Mouse (Mus musculus): ENCODE measurements around the gene OR5BS1P. TPM values are rescaled to one million over a fixed set of nuclear protein-coding genes. Genes with fewer than 3 reads are reported as not detected.

The OR5BS1P gene
- total and polyA plus RNA-seq, 3 experiments = not detected

DNA sequence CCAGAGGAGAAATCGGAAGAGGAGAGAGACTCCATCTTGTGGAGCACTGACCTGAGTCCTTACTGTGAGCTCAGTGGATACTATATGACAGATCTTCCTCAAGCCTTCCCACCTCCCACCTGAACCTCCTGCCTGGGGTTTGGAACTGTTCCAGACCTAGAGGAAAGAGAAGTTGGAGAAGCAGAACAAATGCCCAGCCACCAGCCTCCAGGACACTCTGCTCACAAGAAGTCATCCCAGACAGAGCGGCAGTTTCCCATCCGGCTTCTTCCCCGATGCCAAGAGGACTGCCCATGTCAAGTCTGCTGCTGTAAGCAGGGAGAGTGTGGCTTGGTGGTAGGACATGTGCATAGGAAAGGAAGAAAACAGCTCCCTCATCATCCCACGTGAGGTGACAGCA lies 6.6 kb downstream of the OR5BS1P start:
- Histone ChIP-seq H3K4me2 (ENCODE audit: insufficient read depth, low read depth, poor library complexity, severe bottlenecking) (no peak overlapping the region), H3K4me1 (ENCODE audit: control insufficient read depth in 1 of 2, insufficient read depth in 2 of 2) (peaks cover 14 to 33% of the 10 kb centered on the region in 2 experiments; a peak in 3 of 4 replicates), H3K4me3 (replicated peaks in 1 of 3; ENCODE audit: low read depth in 2 of 3, low read length in 2 of 3, poor library complexity in 1 of 3) (no peak overlapping the region), H3K9me3 (replicated peaks; ENCODE audit: low read length) (no peaks in the 10 kb centered on the region), H3K27me3 (replicated peaks) (peaks cover 5% of the 10 kb centered on the region), H3K36me3 (replicated peaks in 1 of 2; ENCODE audit: control insufficient read depth in 1 of 2, insufficient read depth in 1 of 2, low read length in 1 of 2) (no peaks in the 10 kb centered on the region), H3K79me2 (replicated peaks; ENCODE audit: control insufficient read depth, extremely low read depth, insufficient read depth, poor library complexity, severe bottlenecking) (no peaks in the 10 kb centered on the region), H3K9ac (ENCODE audit: insufficient read depth, low read depth) (no peak overlapping the region), H3K27ac (ENCODE audit: insufficient read depth, low read depth) (no peak overlapping the region)
- DNase-seq (ENCODE audit: extremely low read depth) = no peak
- dilution Hi-C loops (cut with MboI; ENCODE audit: extremely low pct_ligation_motif_present, extremely low pct_unique_long_range_greater_than_20kb, low sequenced_read_pairs) (no loop called here), in situ Hi-C loops (cut with MboI; ENCODE audit: low pct_ligation_motif_present, low pct_unique_long_range_greater_than_20kb, low sequenced_read_pairs) (loop anchor here (10.0 kb wide), 1 partner anchor 291 kb away; no protein-coding TSS in a partner anchor)
- TF ChIP-seq JUND (conservative IDR thresholded peaks at IDR 0.05; ENCODE audit: low read depth, low read length) = no peak
- no peak for TF ChIP-seq ZMIZ1 (IDR thresholded peaks at IDR 0.05; ENCODE audit: low read depth, low read length)
- no peak for TF ChIP-seq CTCF (conservative IDR thresholded peaks at IDR 0.05 in 1 of 2, IDR thresholded peaks at IDR 0.05 in 1 of 2; ENCODE audit: low read depth in 2 of 2, low read length in 2 of 2)
- TF ChIP-seq BHLHE40 (IDR thresholded peaks at IDR 0.05; ENCODE audit: low read depth, low read length) = no peak
- TF ChIP-seq ELF1 (IDR thresholded peaks at IDR 0.05; ENCODE audit: low read depth, low read length) = no peak
- no peak for TF ChIP-seq POLR2A (IDR thresholded peaks at IDR 0.05; ENCODE audit: low read depth, low read length)
- TF ChIP-seq ZNF384 (IDR thresholded peaks at IDR 0.05; ENCODE audit: low read depth, low read length) = no peak
- no peak for TF ChIP-seq KAT2A (IDR thresholded peaks at IDR 0.05; ENCODE audit: insufficient replicate concordance, low read length)
- TF ChIP-seq CHD2 (IDR thresholded peaks at IDR 0.05; ENCODE audit: low read length) = no peak
- no peak for TF ChIP-seq UBTF (IDR thresholded peaks at IDR 0.05; ENCODE audit: low read depth, low read length)
- TF ChIP-seq IRF4 (IDR thresholded peaks at IDR 0.05; ENCODE audit: low read depth, low read length) = no peak
- TF ChIP-seq CHD1 (IDR thresholded peaks at IDR 0.05; ENCODE audit: low read depth, low read length) = no peak
- no peak for TF ChIP-seq E2F4 (IDR thresholded peaks at IDR 0.05; ENCODE audit: insufficient replicate concordance, low read depth, low read length)
- TF ChIP-seq ZC3H11A (IDR thresholded peaks at IDR 0.05; ENCODE audit: low read depth, low read length) = no peak
- TF ChIP-seq NELFE (IDR thresholded peaks at IDR 0.05; ENCODE audit: low read depth, low read length) = no peak
- no peak for TF ChIP-seq NRF1 (IDR thresholded peaks at IDR 0.05; ENCODE audit: low read depth, low read length)
- no peak for TF ChIP-seq RAD21 (IDR thresholded peaks at IDR 0.05; ENCODE audit: low read depth, low read length)

DNA sequence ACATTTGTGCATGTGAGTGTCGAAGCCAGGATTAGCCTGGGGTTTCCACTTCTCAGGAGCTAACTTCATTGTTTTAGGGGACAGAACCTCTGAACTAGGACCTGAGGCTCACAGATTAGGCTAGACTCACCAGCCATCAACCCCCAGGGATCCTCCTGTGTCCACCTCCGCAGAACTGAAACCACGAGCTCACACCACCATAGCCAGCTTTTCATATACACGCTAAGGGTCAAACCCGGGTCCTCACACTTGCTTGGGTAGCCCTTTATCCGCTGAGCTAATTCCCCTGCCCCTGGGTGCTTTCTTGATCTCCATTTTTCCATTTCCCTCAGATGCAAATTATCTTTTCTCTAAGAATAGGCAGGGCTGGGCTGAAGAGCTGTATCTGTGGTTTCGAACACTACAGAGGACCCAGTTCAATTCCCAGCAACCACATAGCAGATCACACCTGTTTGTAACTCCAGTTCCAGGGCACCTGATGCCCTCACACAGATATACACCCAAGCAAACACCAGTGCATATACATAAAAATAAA lies 9.9 kb downstream of the OR5BS1P start:
- no peaks in the 10 kb centered on the region for H3K9me3 ChIP-seq (replicated peaks; ENCODE audit: low read length)
- peak; percentile 88; the same call in 1 of the 2 replicates for TF ChIP-seq MEF2A (IDR thresholded peaks at IDR 0.05; ENCODE audit: borderline replicate concordance, low read depth, low read length)
- peak; percentile 76 for TF ChIP-seq IRF4 (IDR thresholded peaks at IDR 0.05; ENCODE audit: low read depth, low read length)
- peak; percentile 92 for TF ChIP-seq BHLHE40 (IDR thresholded peaks at IDR 0.05; ENCODE audit: low read depth, low read length)
- peak; percentile 78; the same call in 1 of the 2 replicates for TF ChIP-seq ETS1 (conservative IDR thresholded peaks at IDR 0.05; ENCODE audit: low read depth, low read length)
- no peak for TF ChIP-seq ZMIZ1 (IDR thresholded peaks at IDR 0.05; ENCODE audit: low read depth, low read length)
- TF ChIP-seq TCF12 (IDR thresholded peaks at IDR 0.05; ENCODE audit: low read depth, low read length) = peak; percentile 36; the same call in 1 of the 2 replicates
- H3K27ac ChIP-seq (ENCODE audit: insufficient read depth, low read depth) = no peak overlapping the region
- no peaks in the 10 kb centered on the region for H3K27me3 ChIP-seq (replicated peaks)
- peak; percentile 71 for DNase-seq (ENCODE audit: extremely low read depth)
- no peak overlapping the region for H3K9ac ChIP-seq (ENCODE audit: insufficient read depth, low read depth)
- H3K79me2 ChIP-seq (replicated peaks; ENCODE audit: control insufficient read depth, extremely low read depth, insufficient read depth, poor library complexity, severe bottlenecking) = no peaks in the 10 kb centered on the region
- dilution Hi-C loops (cut with MboI; ENCODE audit: extremely low pct_ligation_motif_present, extremely low pct_unique_long_range_greater_than_20kb, low sequenced_read_pairs) (no loop called here), in situ Hi-C loops (cut with MboI; ENCODE audit: low pct_ligation_motif_present, low pct_unique_long_range_greater_than_20kb, low sequenced_read_pairs) (loop anchor here (10.0 kb wide), 1 partner anchor 295 kb away; no protein-coding TSS in a partner anchor)
- peak overlapping the region; percentile 52; the same call in 1 of the 2 replicates for H3K4me2 ChIP-seq (ENCODE audit: insufficient read depth, low read depth, poor library complexity, severe bottlenecking)
- no peak overlapping the region for H3K4me3 ChIP-seq (replicated peaks in 1 of 3; ENCODE audit: low read depth in 2 of 3, low read length in 2 of 3, poor library complexity in 1 of 3)
- peaks cover 30 to 64% of the 10 kb centered on the region in 2 experiments for H3K4me1 ChIP-seq (ENCODE audit: control insufficient read depth in 1 of 2, insufficient read depth in 2 of 2)
- H3K36me3 ChIP-seq (replicated peaks in 1 of 2; ENCODE audit: control insufficient read depth in 1 of 2, insufficient read depth in 1 of 2, low read length in 1 of 2) = no peaks in the 10 kb centered on the region
